Mouse (Mus musculus) forebrain, embryonic 10.5 days (tissue): Measurements from ENCODE around the gene Prom1. TPM values are rescaled to one million over a fixed set of nuclear protein-coding genes. Genes with fewer than 3 reads are reported as not detected.
A peak's percentile ranks its signal among the peaks of the same experiment; 100 is the strongest.

ENCODE experiments used
- DNase-seq: peaks from one replicate; pipeline ENCODE4 v3.0.0-alpha.2; 2017; ENCODE audit warnings: low spot score; ENCODE audit errors: extremely low spot score
- H3K27ac ChIP-seq: fragments of 300-500 bp; sonication (generic); 2 replicates; pipeline ENCODE4 v1.5.1; 2016; ENCODE audit warnings: mild to moderate bottlenecking
- H3K27me3 ChIP-seq: fragments of 300-500 bp; sonication (generic); 2 replicates; pipeline ENCODE4 v1.6.1; 2016; ENCODE audit warnings: mild to moderate bottlenecking; ENCODE audit not compliant: poor library complexity, severe bottlenecking
- H3K36me3 ChIP-seq: fragments of 300-500 bp; sonication (generic); replicated peaks from 2 replicates; pipeline ENCODE4 v1.6.1; 2016; ENCODE audit warnings: mild to moderate bottlenecking, moderate library complexity
- H3K4me1 ChIP-seq: fragments of 300-500 bp; sonication (generic); 2 replicates; pipeline ENCODE4 v1.6.1; 2016
- H3K4me3 ChIP-seq: fragments of 300-500 bp; sonication (generic); 2 replicates; pipeline ENCODE4 v1.5.1; 2016; ENCODE audit warnings: mild to moderate bottlenecking, moderate library complexity
- H3K9me3 ChIP-seq: fragments of 300-500 bp; sonication (generic); 2 replicates; pipeline ENCODE4 v1.6.1; 2016; ENCODE audit warnings: mild to moderate bottlenecking, moderate library complexity
- WGBS: fragments of 180-500 bp; shearing (Covaris S2); methylation state at CpG from one replicate; pipeline ENCODE4 v1.1.7; 2016; 5-methylcytosine and 5-hydroxymethylcytosine counted together
- polyA plus RNA-seq: library from polyadenylated mRNA; unstranded; fragments of >200 nt; fragmentation: Nextera tagmentation; extraction: Ambion mirVana; gene quantifications from 2 replicates; pipeline ENCODE4 v1.2.1, GENCODE M21; 2016

The Prom1 gene
- polyA plus RNA-seq, 1 experiment from 2014 or later, result 130 TPM

DNA sequence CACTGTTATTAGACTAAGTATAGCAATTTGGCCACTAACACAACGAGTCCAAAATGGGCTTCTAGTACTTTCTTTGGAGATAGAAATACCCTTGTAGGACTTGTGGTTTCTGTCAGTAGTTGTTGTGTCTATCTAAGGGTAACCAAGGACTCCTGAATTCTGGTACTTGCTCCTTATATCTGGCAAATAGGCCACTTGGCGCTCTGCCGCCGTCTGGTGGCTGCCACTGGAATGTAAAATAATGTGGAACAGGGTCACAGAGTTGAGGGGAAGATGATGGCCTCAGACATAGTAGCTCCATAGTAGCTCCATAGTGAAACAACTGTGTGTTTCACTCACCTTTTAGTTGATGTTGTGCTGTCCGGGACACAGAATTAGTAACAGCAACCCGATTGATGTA, 111.5 kb downstream of the Prom1 start:
- H3K27me3 ChIP-seq, result 0 out of 2 replicates have a peak, but pooled peaks cover 5% of the 10 kb centered on the region
- H3K27ac ChIP-seq, result no peak overlapping the region
- WGBS, result 54% methylated on average over 6 of the region's 6 CpGs
- DNase-seq, result peak; percentile 59
- H3K36me3 ChIP-seq, result peaks cover 20% of the 10 kb centered on the region
- H3K9me3 ChIP-seq, result no peaks in the 10 kb centered on the region
- peaks cover 6% of the 10 kb centered on the region; the same call in 1 of the 2 replicates for H3K4me1 ChIP-seq
- H3K4me3 ChIP-seq, result no peak overlapping the region

DNA sequence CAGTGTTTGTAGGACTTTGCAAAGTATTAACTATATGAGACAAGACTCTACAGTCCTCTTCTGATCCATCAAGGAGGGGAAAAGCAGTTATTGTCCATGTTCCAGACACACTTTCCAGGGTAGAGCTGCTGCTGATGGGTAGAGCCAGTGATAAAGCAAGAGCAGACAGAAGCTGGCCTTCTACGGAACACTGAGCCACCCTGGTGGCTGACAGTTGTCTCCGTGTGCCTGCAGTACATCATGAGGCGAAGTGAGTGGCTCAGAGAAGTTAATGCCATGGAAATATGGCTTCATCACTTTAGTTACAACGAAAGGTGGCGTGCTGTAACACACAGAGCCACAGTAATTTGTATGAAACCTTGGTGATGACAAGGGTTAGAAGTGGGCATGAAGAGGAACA, 112.8 kb downstream of the Prom1 start:
- DNase-seq, result no peak
- no peaks in the 10 kb centered on the region for H3K9me3 ChIP-seq
- 87% methylated on average over 5 of the region's 5 CpGs for WGBS
- peaks cover 10% of the 10 kb centered on the region for H3K36me3 ChIP-seq
- H3K4me1 ChIP-seq, result peaks cover 6% of the 10 kb centered on the region; the same call in 1 of the 2 replicates
- no peak overlapping the region for H3K27ac ChIP-seq
- H3K4me3 ChIP-seq, result no peak overlapping the region
- peaks cover 14% of the 10 kb centered on the region; the same call in 1 of the 2 replicates for H3K27me3 ChIP-seq

DNA sequence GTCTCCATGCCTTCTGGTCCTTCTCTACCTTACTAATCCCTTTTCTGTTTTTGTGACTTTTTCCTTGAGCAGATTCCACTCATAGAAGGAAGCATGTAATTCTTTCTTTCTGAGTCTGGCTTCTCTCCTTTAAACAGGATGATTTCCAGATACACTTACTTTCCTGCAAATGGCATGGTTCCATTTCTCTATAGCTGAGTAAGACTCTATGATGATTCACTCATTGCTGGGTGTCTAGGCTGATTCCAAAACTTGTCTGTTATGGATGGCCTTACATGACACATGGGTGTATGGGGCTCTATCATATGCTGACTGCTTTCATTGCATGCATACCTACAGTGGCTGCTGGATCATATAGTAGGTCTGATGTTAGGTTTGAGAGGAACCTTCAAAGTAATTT, 115.6 kb downstream of the Prom1 start:
- Histone ChIP-seq H3K4me1 (peaks cover 26% of the 10 kb centered on the region), H3K4me3 (no peak overlapping the region), H3K27ac (no peak overlapping the region), H3K27me3 (peaks cover 25% of the 10 kb centered on the region; the same call in 1 of the 2 replicates), H3K9me3 (no peaks in the 10 kb centered on the region), H3K36me3 (no peaks in the 10 kb centered on the region)
- DNase-seq, result no peak

DNA sequence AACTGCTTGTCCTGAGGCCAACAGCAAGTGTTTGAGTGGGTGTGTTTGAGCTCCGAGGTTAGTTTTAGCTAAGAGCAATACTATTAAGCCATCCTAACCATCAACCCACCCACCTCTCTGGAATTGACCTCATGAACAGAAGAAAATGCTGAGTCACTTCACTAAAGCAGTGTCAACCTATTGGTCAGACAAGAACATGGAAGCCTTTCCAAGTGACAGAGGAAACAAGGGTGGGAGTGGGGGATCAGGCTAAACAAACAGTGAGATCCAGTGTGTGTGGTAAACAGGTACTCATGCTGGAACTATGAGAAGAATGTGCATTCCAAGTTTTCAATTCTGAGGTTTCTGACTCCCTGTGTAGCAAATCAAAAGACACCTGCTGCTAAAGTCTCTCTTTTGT, 118.9 kb downstream of the Prom1 start:
- WGBS, result 43% methylated on average over 1 of the region's 1 CpGs
- no peak for DNase-seq
- no peak overlapping the region for H3K27ac ChIP-seq
- H3K4me3 ChIP-seq, result no peak overlapping the region
- no peaks in the 10 kb centered on the region for H3K9me3 ChIP-seq
- peaks cover 47% of the 10 kb centered on the region for H3K27me3 ChIP-seq
- no peaks in the 10 kb centered on the region for H3K36me3 ChIP-seq
- H3K4me1 ChIP-seq, result peaks cover 26% of the 10 kb centered on the region

DNA sequence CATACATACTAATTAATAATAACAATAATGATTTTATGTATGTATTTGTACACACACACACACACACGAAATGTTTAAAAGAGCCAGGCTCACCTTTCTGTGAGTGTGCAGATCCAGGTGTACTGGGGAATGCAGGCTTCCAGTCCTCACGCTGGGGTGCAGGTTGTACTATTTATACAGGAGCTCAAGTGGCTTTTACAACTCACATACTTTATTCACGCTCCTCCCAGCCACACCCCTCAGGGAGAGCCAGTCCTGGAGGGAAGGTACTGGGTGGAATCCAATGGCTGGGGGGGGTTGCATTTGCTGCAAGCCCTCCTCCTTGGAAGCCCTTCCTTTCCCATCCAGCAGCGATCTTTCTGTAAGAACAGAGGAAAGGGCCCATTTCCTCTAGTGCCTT, 120.2 kb downstream of the Prom1 start, which contains the start of gene Fgfbp1:
Gene Fgfbp1, minus strand, starts transcription at position 160 of the 400 bp plus-strand sequence.
- DNase-seq, result no peak
- peaks cover 21% of the 10 kb centered on the region for H3K4me1 ChIP-seq
- WGBS, result 49% methylated on average over 4 of the region's 4 CpGs
- no peaks in the 10 kb centered on the region for H3K9me3 ChIP-seq
- peaks cover 47% of the 10 kb centered on the region for H3K27me3 ChIP-seq
- H3K4me3 ChIP-seq, result no peak within 1 kb of the TSS
- H3K27ac ChIP-seq, result no peak within 1 kb of the TSS
- H3K36me3 ChIP-seq, result no peaks in the 10 kb centered on the region

- Histone ChIP-seq H3K4me1 (peaks cover 20% of the 10 kb centered on the region), H3K36me3 (no peaks in the 10 kb centered on the region), H3K9me3 (no peaks in the 10 kb centered on the region), H3K27ac (no peak overlapping the region), H3K27me3 (peaks cover 42% of the 10 kb centered on the region), H3K4me3 (no peak overlapping the region)
- DNase-seq, result no peak
- 80% methylated on average over 2 of the region's 2 CpGs for WGBS
Measured at GRCm38 (mm10) chr5:43980397-43980796, 121.4 kb downstream of the Prom1 start.

DNA sequence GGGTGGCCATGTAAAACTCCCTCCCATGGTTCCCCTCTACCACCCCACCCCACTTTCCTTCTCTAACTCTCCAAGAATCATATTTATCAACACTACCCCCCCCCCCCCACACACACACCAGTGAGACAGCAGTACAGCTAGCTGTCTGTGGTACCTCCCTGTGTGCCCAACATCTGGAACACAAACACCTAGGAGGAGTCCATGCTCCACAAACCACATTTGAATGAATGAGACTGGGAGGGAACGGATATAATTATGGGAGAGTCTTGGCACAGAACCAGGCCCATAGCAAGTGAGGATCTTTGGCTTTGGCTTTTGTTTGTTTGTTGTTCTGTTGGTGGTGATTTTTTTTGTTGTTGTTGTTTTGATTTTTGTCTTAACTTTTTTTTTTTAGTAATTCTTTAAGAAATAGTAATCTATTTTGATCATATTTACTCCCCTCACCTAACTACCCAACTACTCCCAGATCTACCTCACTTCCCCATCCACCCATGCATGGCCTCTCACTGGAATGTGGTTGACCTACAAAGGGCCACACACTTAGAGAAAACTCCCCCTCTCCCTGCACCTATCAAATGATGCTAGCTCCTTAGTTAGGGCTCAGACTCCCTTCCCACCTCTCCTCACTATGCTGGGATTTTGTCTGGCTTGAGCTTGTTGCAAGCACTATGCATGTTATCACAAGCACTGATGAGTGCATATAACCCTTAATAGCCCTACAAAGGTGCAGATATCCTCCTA, 124.8 kb downstream of the Prom1 start:
- WGBS, result 93% methylated on average over 1 of the region's 1 CpGs

DNA sequence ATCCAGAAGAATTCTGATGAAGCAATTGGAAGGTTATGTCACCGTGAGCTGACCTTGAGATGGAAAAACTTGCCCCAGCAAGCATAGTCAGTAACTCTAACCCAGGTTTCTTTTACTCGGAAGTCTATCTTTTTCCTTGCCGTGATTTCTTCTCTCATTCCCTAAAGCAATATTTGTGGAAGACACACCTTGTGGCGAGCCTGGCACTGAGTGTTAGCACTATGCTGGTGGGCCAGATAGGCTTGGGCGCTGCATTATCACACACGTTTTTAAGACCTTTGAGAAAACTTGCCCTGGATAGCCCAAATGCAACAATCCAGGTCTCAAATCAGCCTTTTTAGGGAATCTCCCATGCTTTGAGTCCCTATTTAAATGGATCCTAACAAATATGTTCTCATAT, 127.7 kb downstream of the Prom1 start:
- DNase-seq, result no peak
- Histone ChIP-seq H3K9me3 (no peaks in the 10 kb centered on the region), H3K36me3 (no peaks in the 10 kb centered on the region), H3K4me3 (no peak overlapping the region), H3K27ac (no peak overlapping the region), H3K27me3 (peaks cover 2% of the 10 kb centered on the region; the same call in 1 of the 2 replicates), H3K4me1 (no peaks in the 10 kb centered on the region)
- 92% methylated on average over 6 of the region's 6 CpGs for WGBS

More for the DNA sequence above, 124.8 kb downstream of the Prom1 start:
- Histone ChIP-seq H3K27ac (no peak overlapping the region), H3K4me1 (peaks cover 5% of the 10 kb centered on the region; the same call in 1 of the 2 replicates), H3K4me3 (no peak overlapping the region), H3K27me3 (peaks cover 30% of the 10 kb centered on the region), H3K36me3 (no peaks in the 10 kb centered on the region), H3K9me3 (no peaks in the 10 kb centered on the region)
- no peak for DNase-seq

DNA sequence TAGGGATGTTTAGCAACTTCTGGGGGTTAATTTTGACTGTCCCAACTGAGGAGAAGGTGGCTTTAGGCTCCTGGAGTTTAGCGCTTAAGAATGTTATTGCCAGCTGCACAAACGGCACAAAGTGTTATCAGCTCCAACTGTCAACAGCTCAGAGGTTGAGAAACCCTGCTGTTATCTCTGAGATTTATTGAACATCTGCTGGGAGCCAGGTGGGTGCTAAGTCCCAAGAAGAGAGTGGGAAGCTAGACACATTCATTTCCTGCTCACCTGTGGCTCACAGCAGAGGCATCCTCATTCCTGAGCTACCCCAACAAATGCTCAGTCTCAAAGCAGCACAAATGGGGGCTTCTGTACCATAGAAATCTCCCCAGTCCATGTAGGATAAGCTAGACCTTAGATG, 130.7 kb downstream of the Prom1 start:
- no peak for DNase-seq
- no peaks in the 10 kb centered on the region for H3K27me3 ChIP-seq
- no peaks in the 10 kb centered on the region for H3K4me1 ChIP-seq
- no peak overlapping the region for H3K4me3 ChIP-seq
- H3K27ac ChIP-seq, result no peak overlapping the region
- WGBS, result 93% methylated on average over 2 of the region's 2 CpGs
- no peaks in the 10 kb centered on the region for H3K36me3 ChIP-seq
- no peaks in the 10 kb centered on the region for H3K9me3 ChIP-seq

DNA sequence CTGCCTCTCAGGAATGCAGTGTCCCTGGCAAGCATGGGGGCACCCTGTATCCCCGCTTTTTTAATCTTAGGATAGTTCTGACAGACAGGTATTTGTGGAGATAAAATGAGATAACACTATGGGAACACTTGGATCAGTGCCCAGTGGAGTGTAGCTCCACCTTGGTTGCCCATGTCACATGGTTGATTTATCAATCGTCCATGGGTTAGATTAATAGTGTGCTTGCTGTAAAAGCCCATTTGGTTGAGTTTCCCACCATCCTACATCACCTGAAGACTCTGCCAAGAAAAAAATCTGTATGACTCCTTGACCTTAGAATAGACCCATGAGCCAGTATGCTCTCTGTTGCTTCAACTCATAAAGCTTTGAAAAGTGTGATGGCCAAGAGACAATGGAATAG, 131.3 kb downstream of the Prom1 start:
- H3K27ac ChIP-seq, result no peak overlapping the region
- 79% methylated on average over 2 of the region's 2 CpGs for WGBS
- H3K27me3 ChIP-seq, result no peaks in the 10 kb centered on the region
- H3K9me3 ChIP-seq, result no peaks in the 10 kb centered on the region
- H3K36me3 ChIP-seq, result no peaks in the 10 kb centered on the region
- H3K4me1 ChIP-seq, result no peaks in the 10 kb centered on the region
- DNase-seq, result no peak
- no peak overlapping the region for H3K4me3 ChIP-seq

GRCm38 (mm10) chr5:43968634-43969033, 133.2 kb downstream of the Prom1 start:
- WGBS, result 74% methylated on average over 2 of the region's 2 CpGs
- DNase-seq, result no peak
- Histone ChIP-seq H3K27ac (no peak overlapping the region), H3K4me3 (no peak overlapping the region), H3K9me3 (no peaks in the 10 kb centered on the region), H3K27me3 (no peaks in the 10 kb centered on the region), H3K36me3 (no peaks in the 10 kb centered on the region), H3K4me1 (no peaks in the 10 kb centered on the region)

DNA sequence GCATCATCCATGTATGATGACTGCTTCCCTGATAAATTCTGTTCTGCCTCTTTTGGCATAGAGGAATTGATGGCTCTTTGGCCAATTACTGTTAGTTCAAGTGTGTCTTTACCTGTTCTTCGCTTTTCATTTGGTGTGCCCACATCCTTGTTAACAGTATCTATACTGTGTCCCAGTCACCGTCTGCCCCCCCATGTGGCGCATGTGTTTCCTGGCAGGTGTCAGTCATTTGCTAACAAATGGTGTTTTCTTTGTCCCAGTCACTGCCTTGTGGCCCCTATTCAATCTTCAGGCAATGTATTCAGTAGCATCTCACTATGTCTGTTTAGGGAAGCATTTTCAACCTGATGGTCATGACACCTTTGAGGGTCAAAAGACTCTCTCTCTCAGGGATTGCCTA, 140.8 kb downstream of the Prom1 start:
- Histone ChIP-seq H3K27ac (no peak overlapping the region), H3K9me3 (no peaks in the 10 kb centered on the region), H3K36me3 (no peaks in the 10 kb centered on the region), H3K4me1 (no peaks in the 10 kb centered on the region), H3K4me3 (no peak overlapping the region), H3K27me3 (no peaks in the 10 kb centered on the region)
- no peak for DNase-seq
- 90% methylated on average over 3 of the region's 3 CpGs for WGBS

GRCm38 (mm10) chr5:43959884-43960440, 141.9 kb downstream of the Prom1 start:
- H3K36me3 ChIP-seq, result no peaks in the 10 kb centered on the region
- H3K4me3 ChIP-seq, result no peak overlapping the region
- no peaks in the 10 kb centered on the region for H3K4me1 ChIP-seq
- 88% methylated on average over 3 of the region's 3 CpGs for WGBS
- no peak overlapping the region for H3K27ac ChIP-seq
- H3K9me3 ChIP-seq, result no peaks in the 10 kb centered on the region
- DNase-seq, result no peak
- H3K27me3 ChIP-seq, result no peaks in the 10 kb centered on the region
